Mouse (Mus musculus) MEL (cell line): Measurements from ENCODE around the gene 4930503B20Rik.

Experiments used
- CTCF ChIP-seq, 3 experiments: IDR thresholded peaks in 2 of 3; conservative IDR thresholded peaks in 1 of 3; 2 replicates each; pipeline ENCODE4 v1.5.1; 2011 to 2012; ENCODE audit warnings: low read length in 3 of 3, low read depth in 2 of 3, mild to moderate bottlenecking in 2 of 3, improper control_type of control experiment in 1 of 3, inconsistent platforms in 1 of 3, mixed read lengths in 1 of 3, moderate library complexity in 1 of 3; ENCODE audit not compliant: control insufficient read depth in 1 of 3, insufficient read depth in 1 of 3, poor library complexity in 1 of 3, severe bottlenecking in 1 of 3
- EP300 ChIP-seq, 2 experiments: IDR thresholded peaks; 2 replicates each; pipeline ENCODE4 v1.6.1; 2011; ENCODE audit warnings: improper control_type of control experiment in 2 of 2, low read length in 2 of 2, low read depth in 1 of 2, mild to moderate bottlenecking in 1 of 2
- ETS1 ChIP-seq: IDR thresholded peaks from 2 replicates; pipeline ENCODE4 v1.6.1; 2012; ENCODE audit warnings: low read depth, mild to moderate bottlenecking, inconsistent platforms, low read length, improper control_type of control experiment, moderate library complexity
- MAX ChIP-seq: IDR thresholded peaks from 2 replicates; pipeline ENCODE4 v1.6.1; 2011; ENCODE audit warnings: low read length, improper control_type of control experiment
- MYC ChIP-seq: IDR thresholded peaks from 2 replicates; pipeline ENCODE4 v1.6.1; 2011; ENCODE audit warnings: low read depth, mild to moderate bottlenecking, low read length, improper control_type of control experiment, moderate library complexity
- POLR2A ChIP-seq, 2 experiments: IDR thresholded peaks; 2 replicates each; pipeline ENCODE4 v1.6.1; 2011 to 2012; ENCODE audit warnings: low read length in 2 of 2, mild to moderate bottlenecking in 2 of 2, control low read depth in 1 of 2, improper control_type of control experiment in 1 of 2, low read depth in 1 of 2, moderate library complexity in 1 of 2; ENCODE audit not compliant: control insufficient read depth in 1 of 2, insufficient read depth in 1 of 2, poor library complexity in 1 of 2
- TBP ChIP-seq: IDR thresholded peaks from 2 replicates; pipeline ENCODE4 v1.8.0; 2011; ENCODE audit warnings: low read depth, low read length, improper control_type of control experiment

- TF ChIP-seq CTCF (IDR thresholded peaks at IDR 0.05 in 2 of 3, conservative IDR thresholded peaks at IDR 0.05 in 1 of 3; ENCODE audit: control insufficient read depth in 1 of 3, insufficient read depth in 1 of 3, low read depth in 2 of 3, low read length in 3 of 3, poor library complexity in 1 of 3, severe bottlenecking in 1 of 3): no peak
- no peak for TF ChIP-seq TBP
- no peak for TF ChIP-seq MYC
- no peak for TF ChIP-seq MAX
- no peak for TF ChIP-seq ETS1
- TF ChIP-seq POLR2A (IDR thresholded peaks at IDR 0.05; ENCODE audit: control insufficient read depth in 1 of 2, insufficient read depth in 1 of 2, low read depth in 1 of 2, low read length in 2 of 2, poor library complexity in 1 of 2): no peak
- no peak for TF ChIP-seq EP300 (IDR thresholded peaks at IDR 0.05; ENCODE audit: low read depth in 1 of 2, low read length in 2 of 2)
Observed at GRCm38 (mm10) chr3:146621966-146622365, 29.2 kb downstream of the 4930503B20Rik start.
